Mouse (Mus musculus): ENCODE results near the gene Ptger3.

DNA sequence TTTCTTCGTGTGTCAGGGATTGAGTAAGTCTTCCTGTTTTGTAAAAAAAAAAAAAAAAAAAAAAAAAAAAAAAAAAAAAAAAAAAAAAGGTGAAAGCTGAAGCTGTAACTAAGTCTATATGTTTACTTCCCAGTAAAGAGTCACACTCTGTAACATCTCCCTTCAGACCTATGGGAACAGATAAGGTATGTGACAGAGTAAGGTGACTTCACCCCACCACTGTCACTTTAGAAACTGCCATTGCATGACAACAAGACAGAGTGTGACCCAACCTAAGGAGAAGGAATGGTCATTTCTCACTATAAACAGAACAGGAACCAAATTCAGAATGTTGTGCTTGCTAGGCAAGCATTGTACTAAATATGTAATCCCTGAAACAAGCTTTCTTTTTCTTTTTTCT is 46.9 kb downstream of the Ptger3 start:
- TF ChIP-seq CTCF (IDR thresholded peaks at IDR 0.05; ENCODE audit: borderline replicate concordance, control insufficient read depth, extremely low read depth, insufficient read depth, low read length, poor library complexity) (no peak), POLR2A (IDR thresholded peaks at IDR 0.05; ENCODE audit: control insufficient read depth, extremely low read depth, insufficient read depth, low read length, poor library complexity) (no peak)
